Mouse (Mus musculus) ZHBTc4 (cell line): Measurements from ENCODE around the gene Lipm.

ENCODE experiments used
- DNase-seq: peaks from one replicate; pipeline ENCODE4 v3.0.0-alpha.2; 2011; ENCODE audit warnings: low read depth, low spot score

Gene Lipm

GRCm38 (mm10) chr19:34100633-34101032, at the start of gene Lipm:
Lipm (plus strand) TSS chr19:34100933.
- no peak for DNase-seq

GRCm38 (mm10) chr19:34051502-34051901, 49.2 kb upstream of the Lipm start:
- no peak for DNase-seq

- DNase-seq = no peak
Observed at GRCm38 (mm10) chr19:34063547-34063946, 37.2 kb upstream of the Lipm start.

GRCm38 (mm10) chr19:34064059-34064458, 36.7 kb upstream of the Lipm start:
- no peak for DNase-seq

GRCm38 (mm10) chr19:34066779-34067472, 33.8 kb upstream of the Lipm start, which contains the start of gene Lipn:
Lipn (plus strand) TSS chr19:34067358.
- no peak for DNase-seq

GRCm38 (mm10) chr19:34074239-34074638, 26.5 kb upstream of the Lipm start:
- no peak for DNase-seq

- DNase-seq = no peak
Observed at GRCm38 (mm10) chr19:34078130-34078529, 22.6 kb upstream of the Lipm start.

- no peak for DNase-seq
Observed at GRCm38 (mm10) chr19:34089011-34089680, 11.6 kb upstream of the Lipm start.

- no peak for DNase-seq
Observed at GRCm38 (mm10) chr19:34095381-34095780, 5.4 kb upstream of the Lipm start.

GRCm38 (mm10) chr19:34096228-34096627, 4.5 kb upstream of the Lipm start:
- no peak for DNase-seq

GRCm38 (mm10) chr19:34101888-34102287, 1.2 kb downstream of the Lipm start:
- no peak for DNase-seq

GRCm38 (mm10) chr19:34104841-34105240, 4.1 kb downstream of the Lipm start:
- DNase-seq = no peak

- DNase-seq = no peak
Observed at GRCm38 (mm10) chr19:34119102-34119501, 18.4 kb downstream of the Lipm start.

- no peak for DNase-seq
Observed at GRCm38 (mm10) chr19:34119653-34120052, 18.9 kb downstream of the Lipm start.

GRCm38 (mm10) chr19:34120107-34120731, 19.5 kb downstream of the Lipm start:
- DNase-seq = no peak

GRCm38 (mm10) chr19:34138720-34139430, 38.1 kb downstream of the Lipm start:
- DNase-seq = no peak

- DNase-seq = no peak
Observed at GRCm38 (mm10) chr19:34139431-34140046, 38.8 kb downstream of the Lipm start.

GRCm38 (mm10) chr19:34148421-34148820, 47.7 kb downstream of the Lipm start:
- no peak for DNase-seq

GRCm38 (mm10) chr19:34151909-34152308, 51.2 kb downstream of the Lipm start:
- peak; percentile 24 for DNase-seq

GRCm38 (mm10) chr19:34153263-34154144, 52.8 kb downstream of the Lipm start:
- DNase-seq = no peak

GRCm38 (mm10) chr19:34162693-34163092, 62.0 kb downstream of the Lipm start:
- no peak for DNase-seq
